Mouse (Mus musculus): Measurements from ENCODE around the gene Cox5a. TPM values are rescaled to one million over a fixed set of nuclear protein-coding genes. Genes with fewer than 3 reads are reported as not detected.

Cox5a gene
- polyA plus RNA-seq (2014; fragmentation: Nextera tagmentation; extraction: Ambion mirVana): 675 and 707 TPM in 2 replicates

DNA sequence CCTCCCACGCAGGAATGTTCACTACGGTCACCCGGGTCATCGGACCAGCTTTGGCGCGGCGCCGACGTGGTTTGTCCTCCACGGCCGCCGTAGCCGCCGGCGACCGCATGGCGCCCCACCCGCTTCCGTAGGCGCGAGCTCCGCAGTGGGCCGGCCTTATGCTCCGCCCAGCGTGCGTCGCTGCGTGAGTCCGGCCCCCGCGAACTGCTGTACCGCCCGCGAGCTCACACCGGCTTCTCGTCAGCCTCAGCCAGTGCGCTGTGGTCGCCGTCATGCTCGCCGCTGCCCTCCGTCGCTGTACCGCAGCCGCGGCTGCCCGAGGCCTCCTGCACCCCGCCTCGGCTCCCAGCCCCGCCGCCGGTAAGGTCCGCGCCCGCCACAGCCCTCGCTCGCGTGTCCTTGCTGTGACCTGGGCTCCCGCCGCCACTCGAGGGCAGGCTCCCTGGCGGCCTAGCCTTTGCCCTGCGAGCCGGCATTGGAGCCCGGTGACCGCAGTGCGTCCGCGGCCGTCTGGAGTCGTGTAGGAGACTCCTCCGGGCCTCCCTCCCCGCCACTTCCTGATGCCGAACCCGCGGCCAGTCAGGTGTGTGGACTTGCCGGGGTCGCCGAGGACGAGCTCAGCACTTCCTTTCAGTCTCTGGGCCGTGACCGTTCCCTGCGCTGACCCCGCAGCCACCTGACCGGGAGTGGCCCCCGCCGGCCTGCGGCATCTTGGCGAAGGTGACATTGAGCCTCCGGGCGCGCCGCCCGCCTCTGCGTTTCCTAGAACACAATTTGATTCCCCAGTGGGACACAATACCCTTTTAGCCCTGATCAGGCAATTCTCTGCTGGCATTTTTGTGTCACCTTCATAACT is at the start of gene Cox5a:
Gene Cox5a (plus strand): TSS at position 219 of the 856 bp plus-strand sequence.
- Histone ChIP-seq H3K27me3 (ENCODE audit: control insufficient read depth, insufficient read depth, low read length) (no peaks in the 10 kb centered on the region), H3K27ac (ENCODE audit: low read depth, low read length) (peak within 1 kb of the TSS; percentile 93), H3K4me2 (replicated peaks; ENCODE audit: low read depth, low read length) (peak within 1 kb of the TSS; percentile 75), H3K9me3 (ENCODE audit: control insufficient read depth, low read length) (no peaks in the 10 kb centered on the region), H3K4me1 (ENCODE audit: control insufficient read depth, insufficient read depth, low read length) (peaks cover 5% of the 10 kb centered on the region), H3K36me3 (ENCODE audit: control insufficient read depth, insufficient read depth, low read length) (no peaks in the 10 kb centered on the region), H3K9ac (ENCODE audit: low read depth, low read length) (peak within 1 kb of the TSS; percentile 97), H3K4me3 (ENCODE audit: low read length) (peak within 1 kb of the TSS; percentile 94)
- WGBS: 1% methylated on average over 94 of the region's 95 CpGs
- ATAC-seq (ENCODE audit: low FRiP score, low TSS enrichment): peak; percentile 98

DNA sequence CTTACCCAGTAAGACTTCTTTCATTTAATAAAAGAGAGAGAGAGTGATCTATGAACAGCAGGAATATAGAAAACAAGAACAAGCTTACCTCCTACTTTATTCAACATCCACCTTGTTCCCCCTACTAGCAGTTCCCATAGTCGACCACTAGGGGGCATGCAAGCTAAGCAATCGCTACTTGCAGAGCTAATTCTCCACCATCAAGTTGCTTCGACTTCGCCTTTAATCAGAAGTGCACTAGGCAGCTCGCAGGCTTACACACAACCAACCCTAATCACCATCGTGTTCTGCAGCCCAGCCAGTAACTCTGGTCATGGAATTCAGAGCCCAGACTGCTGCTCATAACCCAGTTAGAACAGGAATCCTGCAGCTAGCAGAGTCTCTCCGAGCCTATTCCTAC is 35.3 kb upstream of the Cox5a start:
- Histone ChIP-seq H3K4me2 (replicated peaks; ENCODE audit: low read depth, low read length) (no peak overlapping the region), H3K27me3 (ENCODE audit: control insufficient read depth, insufficient read depth, low read length) (no peaks in the 10 kb centered on the region; the same call in 1 of the 2 replicates), H3K9me3 (ENCODE audit: control insufficient read depth, low read length) (no peaks in the 10 kb centered on the region), H3K4me1 (ENCODE audit: control insufficient read depth, insufficient read depth, low read length) (no peaks in the 10 kb centered on the region; the same call in 1 of the 2 replicates), H3K36me3 (ENCODE audit: control insufficient read depth, insufficient read depth, low read length) (no peaks in the 10 kb centered on the region), H3K27ac (ENCODE audit: low read depth, low read length) (no peak overlapping the region), H3K4me3 (ENCODE audit: low read length) (no peak overlapping the region), H3K9ac (ENCODE audit: low read depth, low read length) (no peak overlapping the region)
- ATAC-seq (ENCODE audit: low FRiP score, low TSS enrichment): no peak
- WGBS: 17% methylated on average over 7 of the region's 7 CpGs

DNA sequence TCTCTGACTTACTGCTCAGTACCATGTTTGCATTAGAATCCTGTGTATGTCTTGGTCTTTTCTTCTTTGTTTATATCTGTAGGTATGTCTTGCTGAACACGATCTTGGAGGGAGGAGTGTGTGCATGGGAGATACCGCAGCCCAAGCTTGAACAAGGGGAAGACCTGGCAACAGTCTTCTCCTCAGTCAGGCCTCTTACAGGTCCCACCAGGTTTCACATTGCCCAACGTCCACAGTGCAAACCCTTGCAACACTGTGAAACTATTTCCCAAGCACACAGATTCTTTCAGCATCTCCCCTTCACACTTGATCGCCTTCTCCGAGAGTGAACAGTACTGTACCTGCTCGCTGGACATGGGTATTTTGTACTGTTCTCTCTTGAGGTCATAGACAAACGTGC is 33.3 kb upstream of the Cox5a start:
- Histone ChIP-seq H3K36me3 (ENCODE audit: control insufficient read depth, insufficient read depth, low read length) (no peaks in the 10 kb centered on the region), H3K27ac (ENCODE audit: low read depth, low read length) (no peak overlapping the region), H3K4me1 (ENCODE audit: control insufficient read depth, insufficient read depth, low read length) (no peaks in the 10 kb centered on the region; the same call in 1 of the 2 replicates), H3K9ac (ENCODE audit: low read depth, low read length) (no peak overlapping the region), H3K27me3 (ENCODE audit: control insufficient read depth, insufficient read depth, low read length) (no peaks in the 10 kb centered on the region; the same call in 1 of the 2 replicates), H3K9me3 (ENCODE audit: control insufficient read depth, low read length) (no peaks in the 10 kb centered on the region), H3K4me3 (ENCODE audit: low read length) (no peak overlapping the region), H3K4me2 (replicated peaks; ENCODE audit: low read depth, low read length) (no peak overlapping the region)
- ATAC-seq (ENCODE audit: low FRiP score, low TSS enrichment): no peak
- WGBS: 68% methylated on average over 7 of the region's 7 CpGs

DNA sequence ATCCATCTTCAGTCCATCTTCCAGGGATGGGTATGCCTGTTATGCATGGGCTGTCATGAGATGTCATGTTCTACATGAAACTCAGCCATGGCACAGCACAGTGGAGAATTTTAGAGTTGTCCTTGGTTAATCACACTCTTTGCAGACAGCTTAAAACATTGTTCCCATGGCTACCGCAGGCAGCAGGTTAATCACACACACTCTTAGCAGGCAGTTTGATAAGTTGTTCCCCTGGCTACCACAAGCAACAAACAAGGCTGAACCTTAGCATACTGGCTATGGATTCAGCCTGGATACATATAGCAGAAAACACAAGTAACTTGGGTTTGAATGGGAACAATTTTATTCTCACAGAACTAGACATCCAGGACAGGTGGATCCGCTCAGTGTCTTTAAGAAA is 27.5 kb upstream of the Cox5a start:
- no peaks in the 10 kb centered on the region for H3K4me1 ChIP-seq (ENCODE audit: control insufficient read depth, insufficient read depth, low read length)
- 91% methylated on average over 2 of the region's 2 CpGs for WGBS
- H3K9ac ChIP-seq (ENCODE audit: low read depth, low read length): no peak overlapping the region
- H3K27me3 ChIP-seq (ENCODE audit: control insufficient read depth, insufficient read depth, low read length): 0 out of 2 replicates have a peak, but pooled peaks cover under 1% of the 10 kb centered on the region
- H3K36me3 ChIP-seq (ENCODE audit: control insufficient read depth, insufficient read depth, low read length): no peaks in the 10 kb centered on the region
- H3K4me3 ChIP-seq (ENCODE audit: low read length): no peak overlapping the region
- H3K27ac ChIP-seq (ENCODE audit: low read depth, low read length): no peak overlapping the region
- H3K9me3 ChIP-seq (ENCODE audit: control insufficient read depth, low read length): no peaks in the 10 kb centered on the region
- no peak overlapping the region for H3K4me2 ChIP-seq (replicated peaks; ENCODE audit: low read depth, low read length)
- ATAC-seq (ENCODE audit: low FRiP score, low TSS enrichment): no peak

DNA sequence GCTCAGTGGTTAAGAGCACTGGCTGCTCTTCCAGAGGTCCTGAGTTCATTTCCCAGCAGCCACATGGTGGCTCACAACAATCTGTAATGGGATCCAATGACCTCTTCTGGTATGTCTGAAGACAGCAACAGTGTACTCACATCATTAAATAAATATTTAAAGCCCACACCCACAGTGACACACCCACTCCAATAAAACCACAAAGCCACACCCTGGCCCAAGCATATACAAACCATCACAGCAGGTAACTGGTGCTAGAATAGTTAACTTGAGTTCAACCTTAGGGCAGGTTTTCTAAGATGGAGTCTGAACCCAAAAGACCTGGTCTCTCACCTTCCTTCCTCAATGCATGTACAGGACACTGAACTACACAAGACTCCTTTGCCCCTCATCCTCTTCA is 26.1 kb upstream of the Cox5a start:
- no peak for ATAC-seq (ENCODE audit: low FRiP score, low TSS enrichment)
- H3K4me2 ChIP-seq (replicated peaks; ENCODE audit: low read depth, low read length): no peak overlapping the region
- H3K4me3 ChIP-seq (ENCODE audit: low read length): no peak overlapping the region

DNA sequence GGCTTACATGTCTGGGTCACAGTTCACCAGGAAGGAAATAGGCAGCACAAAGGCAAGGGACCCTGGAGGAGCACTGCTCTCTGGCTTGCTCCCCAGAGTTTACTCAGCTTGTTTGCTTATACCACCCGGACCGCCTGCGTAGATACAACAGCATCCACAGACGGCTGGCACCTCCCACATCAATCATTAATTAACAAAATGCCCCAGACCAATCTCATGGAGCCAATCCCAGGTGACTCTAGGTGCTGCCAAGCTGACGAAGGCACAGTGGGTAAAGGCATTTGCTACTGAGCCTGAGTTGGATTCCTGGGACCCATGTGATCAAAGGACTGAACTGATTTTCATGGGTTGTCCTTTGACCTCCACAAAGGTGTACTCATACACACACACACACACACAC is 23.8 kb upstream of the Cox5a start:
- no peak overlapping the region for H3K4me3 ChIP-seq (ENCODE audit: low read length)
- no peaks in the 10 kb centered on the region for H3K9me3 ChIP-seq (ENCODE audit: control insufficient read depth, low read length)
- H3K27me3 ChIP-seq (ENCODE audit: control insufficient read depth, insufficient read depth, low read length): peaks cover 23% of the 10 kb centered on the region
- ATAC-seq (ENCODE audit: low FRiP score, low TSS enrichment): no peak
- no peak overlapping the region for H3K9ac ChIP-seq (ENCODE audit: low read depth, low read length)
- no peak overlapping the region for H3K4me2 ChIP-seq (replicated peaks; ENCODE audit: low read depth, low read length)
- peaks cover 10% of the 10 kb centered on the region for H3K4me1 ChIP-seq (ENCODE audit: control insufficient read depth, insufficient read depth, low read length)
- no peaks in the 10 kb centered on the region for H3K36me3 ChIP-seq (ENCODE audit: control insufficient read depth, insufficient read depth, low read length)
- no peak overlapping the region for H3K27ac ChIP-seq (ENCODE audit: low read depth, low read length)
- 74% methylated on average over 5 of the region's 5 CpGs for WGBS

More for the DNA sequence above, 26.1 kb upstream of the Cox5a start:
- Histone ChIP-seq H3K9me3 (ENCODE audit: control insufficient read depth, low read length) (no peaks in the 10 kb centered on the region), H3K36me3 (ENCODE audit: control insufficient read depth, insufficient read depth, low read length) (no peaks in the 10 kb centered on the region), H3K27ac (ENCODE audit: low read depth, low read length) (no peak overlapping the region), H3K9ac (ENCODE audit: low read depth, low read length) (no peak overlapping the region), H3K27me3 (ENCODE audit: control insufficient read depth, insufficient read depth, low read length) (peaks cover 7% of the 10 kb centered on the region), H3K4me1 (ENCODE audit: control insufficient read depth, insufficient read depth, low read length) (no peaks in the 10 kb centered on the region)

DNA sequence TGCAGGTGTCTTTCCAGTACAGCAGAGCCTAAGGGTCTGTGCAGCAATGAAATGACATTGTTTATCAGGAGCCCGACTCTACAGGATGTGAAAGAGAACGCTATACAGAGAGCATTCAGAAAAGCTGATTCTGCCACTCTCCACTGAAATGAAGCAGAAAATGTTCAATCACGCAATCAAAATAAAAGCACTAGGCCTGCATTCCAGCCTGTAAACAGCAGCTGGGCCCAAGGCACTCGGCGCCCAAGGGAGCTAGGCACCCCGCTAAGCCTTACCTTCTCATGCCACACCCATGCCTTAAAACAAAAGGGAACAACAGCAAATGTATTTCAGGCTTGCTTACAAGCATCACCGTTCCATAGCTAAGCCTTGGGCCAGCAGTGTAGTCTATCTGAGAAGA is 22.5 kb upstream of the Cox5a start:
- Histone ChIP-seq H3K9ac (ENCODE audit: low read depth, low read length) (no peak overlapping the region), H3K4me3 (ENCODE audit: low read length) (no peak overlapping the region), H3K27ac (ENCODE audit: low read depth, low read length) (no peak overlapping the region), H3K9me3 (ENCODE audit: control insufficient read depth, low read length) (no peaks in the 10 kb centered on the region), H3K4me1 (ENCODE audit: control insufficient read depth, insufficient read depth, low read length) (peaks cover 22% of the 10 kb centered on the region), H3K36me3 (ENCODE audit: control insufficient read depth, insufficient read depth, low read length) (no peaks in the 10 kb centered on the region), H3K27me3 (ENCODE audit: control insufficient read depth, insufficient read depth, low read length) (peaks cover 29% of the 10 kb centered on the region), H3K4me2 (replicated peaks; ENCODE audit: low read depth, low read length) (no peak overlapping the region)
- 65% methylated on average over 7 of the region's 7 CpGs for WGBS
- no peak for ATAC-seq (ENCODE audit: low FRiP score, low TSS enrichment)

DNA sequence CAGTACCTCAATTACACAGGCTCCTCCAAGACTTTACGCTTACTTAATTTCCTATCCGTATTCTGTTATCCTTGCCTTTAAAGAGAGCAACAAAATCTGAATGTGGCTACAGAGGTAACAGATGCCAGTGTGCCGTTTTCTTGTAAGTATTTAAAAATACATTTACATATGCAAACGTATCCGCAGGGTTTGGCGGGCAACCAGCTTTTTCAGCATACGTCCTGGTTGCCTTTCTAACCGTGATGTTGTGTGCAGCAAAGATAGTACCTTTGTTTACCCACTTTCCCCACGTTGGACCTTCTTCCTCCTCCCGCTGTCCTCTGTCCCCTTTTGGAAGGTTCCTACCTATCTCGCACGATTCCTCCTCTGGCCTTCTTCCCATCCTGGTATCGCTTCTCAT is 19.6 kb upstream of the Cox5a start:
- H3K4me1 ChIP-seq (ENCODE audit: control insufficient read depth, insufficient read depth, low read length): peaks cover 44% of the 10 kb centered on the region
- WGBS: 8% methylated on average over 13 of the region's 13 CpGs
- H3K9me3 ChIP-seq (ENCODE audit: control insufficient read depth, low read length): no peaks in the 10 kb centered on the region
- peak overlapping the region; percentile 23; the same call in 1 of the 2 replicates for H3K9ac ChIP-seq (ENCODE audit: low read depth, low read length)
- H3K4me2 ChIP-seq (replicated peaks; ENCODE audit: low read depth, low read length): peak overlapping the region; percentile 30
- peak overlapping the region; percentile 16 for H3K4me3 ChIP-seq (ENCODE audit: low read length)
- ATAC-seq (ENCODE audit: low FRiP score, low TSS enrichment): no peak
- H3K36me3 ChIP-seq (ENCODE audit: control insufficient read depth, insufficient read depth, low read length): no peaks in the 10 kb centered on the region
- peaks cover 57% of the 10 kb centered on the region for H3K27me3 ChIP-seq (ENCODE audit: control insufficient read depth, insufficient read depth, low read length)
- no peak overlapping the region for H3K27ac ChIP-seq (ENCODE audit: low read depth, low read length)

DNA sequence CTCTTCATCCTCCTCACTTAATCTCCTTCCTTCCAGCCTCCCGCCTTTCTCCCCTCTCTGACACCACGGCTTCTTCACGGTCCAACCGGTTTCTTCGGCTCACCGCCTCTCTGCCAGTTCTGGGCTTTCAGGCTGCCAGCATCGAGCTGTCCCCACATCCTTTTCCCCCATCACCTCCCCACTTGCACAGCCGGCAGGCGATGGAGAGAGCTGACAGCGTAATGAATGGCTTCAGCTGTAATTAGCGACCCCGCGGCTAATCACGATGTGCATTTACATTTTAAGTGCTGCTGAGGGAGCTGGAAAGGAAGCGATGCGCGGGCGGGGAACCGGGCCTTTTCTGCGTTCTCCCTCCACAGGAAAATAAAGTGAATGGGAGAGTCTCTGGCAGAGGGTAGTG is 19.2 kb upstream of the Cox5a start:
- H3K27ac ChIP-seq (ENCODE audit: low read depth, low read length): no peak overlapping the region
- WGBS: under 1% methylated on average over 20 of the region's 20 CpGs

More for the DNA sequence above, 19.2 kb upstream of the Cox5a start:
- H3K4me3 ChIP-seq (ENCODE audit: low read length): peak overlapping the region; percentile 16
- ATAC-seq (ENCODE audit: low FRiP score, low TSS enrichment): no peak
- H3K9ac ChIP-seq (ENCODE audit: low read depth, low read length): peak overlapping the region; percentile 23; the same call in 1 of the 2 replicates
- H3K9me3 ChIP-seq (ENCODE audit: control insufficient read depth, low read length): no peaks in the 10 kb centered on the region
- peak overlapping the region; percentile 30 for H3K4me2 ChIP-seq (replicated peaks; ENCODE audit: low read depth, low read length)
- H3K36me3 ChIP-seq (ENCODE audit: control insufficient read depth, insufficient read depth, low read length): no peaks in the 10 kb centered on the region
- peaks cover 44% of the 10 kb centered on the region for H3K4me1 ChIP-seq (ENCODE audit: control insufficient read depth, insufficient read depth, low read length)
- peaks cover 57% of the 10 kb centered on the region for H3K27me3 ChIP-seq (ENCODE audit: control insufficient read depth, insufficient read depth, low read length)

Measured in kidney, embryonic 14.5 days (tissue).